Mouse (Mus musculus) limb, embryonic 14.5 days (tissue): ENCODE results near the gene Arhgef25. TPM values are rescaled to one million over a fixed set of nuclear protein-coding genes. Genes with fewer than 3 reads are reported as not detected.
"Not testable (repeated sequence)": the region's sequence is repeated elsewhere in the genome, so short reads cannot be mapped to it uniquely, and the experiment has no call there.

Experiments used
- ATAC-seq: fragments of 200-750 bp; cut with Nextera tagmentation; 2 replicates; pipeline ENCODE4 v1.8.0; 2017; ENCODE audit warnings: low read depth, moderate number of reproducible peaks, moderate TSS enrichment; ENCODE audit not compliant: low FRiP score
- DNase-seq: peaks from one replicate; pipeline ENCODE4 v3.0.0-alpha.2; 2015; ENCODE audit warnings: low spot score
- H3K27ac ChIP-seq: fragments of 300-500 bp; sonication (generic); replicated peaks from 2 replicates; pipeline ENCODE4 v1.5.1; 2014; ENCODE audit warnings: low read depth, mild to moderate bottlenecking, low read length, moderate library complexity, mixed read lengths
- H3K27me3 ChIP-seq: fragments of 300-500 bp; sonication (generic); 2 replicates; pipeline ENCODE4 v1.6.1; 2014; ENCODE audit warnings: low read length, mixed read lengths; ENCODE audit not compliant: control insufficient read depth, insufficient read depth
- H3K36me3 ChIP-seq: fragments of 300-500 bp; sonication (generic); 2 replicates; pipeline ENCODE4 v1.6.1; 2014; ENCODE audit warnings: mild to moderate bottlenecking, low read length, moderate library complexity, mixed read lengths; ENCODE audit not compliant: control insufficient read depth, insufficient read depth
- H3K4me1 ChIP-seq: fragments of 300-500 bp; sonication (generic); 2 replicates; pipeline ENCODE4 v1.6.1; 2014; ENCODE audit warnings: antibody characterized with exemption, low read length, mixed read lengths; ENCODE audit not compliant: control insufficient read depth, insufficient read depth
- H3K4me2 ChIP-seq: fragments of 300-500 bp; sonication (generic); replicated peaks from 2 replicates; pipeline ENCODE4 v1.6.1; 2014; ENCODE audit warnings: low read depth, mild to moderate bottlenecking, low read length, moderate library complexity; ENCODE audit not compliant: severe bottlenecking
- H3K4me3 ChIP-seq: fragments of 300-500 bp; sonication (generic); replicated peaks from 2 replicates; pipeline ENCODE4 v1.5.1; 2014; ENCODE audit warnings: low read length
- H3K9ac ChIP-seq: fragments of 300-500 bp; sonication (generic); 2 replicates; pipeline ENCODE4 v1.6.1; 2014; ENCODE audit warnings: mild to moderate bottlenecking, low read depth, low read length, moderate library complexity; ENCODE audit not compliant: severe bottlenecking
- H3K9me3 ChIP-seq: fragments of 300-500 bp; sonication (generic); 2 replicates; pipeline ENCODE4 v1.6.1; 2016; ENCODE audit warnings: low read length; ENCODE audit not compliant: control insufficient read depth
- POLR2A ChIP-seq: fragments of 200-500 bp; IDR thresholded peaks from 2 replicates; pipeline ENCODE4 v1.8.0; 2012; ENCODE audit warnings: inconsistent platforms, mild to moderate bottlenecking, moderate library complexity, borderline replicate concordance; ENCODE audit not compliant: insufficient read depth, insufficient read length; ENCODE audit errors: extremely low read depth
- WGBS: fragments of 180-500 bp; shearing (Covaris S2); extraction: QIAGEN DNeasy Blood & Tissue Kit; methylation state at CpG from one replicate; pipeline ENCODE4 v1.1.7; 2014; 5-methylcytosine and 5-hydroxymethylcytosine counted together
- polyA plus RNA-seq, 2 experiments: library from polyadenylated mRNA; depleted of rRNA in 1 of 2; stranded (reverse) in 1 of 2; unstranded in 1 of 2; fragments of >200 nt; fragmentation: Nextera tagmentation in 1 of 2; extraction: Ambion mirVana in 1 of 2; gene quantifications; 2 replicates each; pipeline versions ENCODE4 v1.2.1 to v1.2.3; 2012 to 2014

Arhgef25 gene
- polyA plus RNA-seq, 2 experiments: 86.8 to 228 TPM

- no peak overlapping the region for H3K9ac ChIP-seq
- H3K4me1 ChIP-seq: no peaks in the 10 kb centered on the region
- H3K4me2 ChIP-seq: no peak overlapping the region
- ATAC-seq (no peak), DNase-seq (no peak)
- H3K36me3 ChIP-seq: no peaks in the 10 kb centered on the region
- no peak for TF ChIP-seq POLR2A
- no peaks in the 10 kb centered on the region for H3K9me3 ChIP-seq
- no peaks in the 10 kb centered on the region for H3K27me3 ChIP-seq
- H3K4me3 ChIP-seq: no peak overlapping the region
- H3K27ac ChIP-seq: no peak overlapping the region
- WGBS: 87% methylated on average over 3 of the region's 3 CpGs
These were observed 52.0 kb downstream of the Arhgef25 start for GRCm38 (mm10) chr10:127137896-127138295.

GRCm38 (mm10) chr10:127136510-127136909, 53.4 kb downstream of the Arhgef25 start:
- no peaks in the 10 kb centered on the region for H3K9me3 ChIP-seq
- no peak overlapping the region for H3K4me3 ChIP-seq
- H3K36me3 ChIP-seq: no peaks in the 10 kb centered on the region
- no peak overlapping the region for H3K9ac ChIP-seq
- no peak for ATAC-seq
- no peak overlapping the region for H3K4me2 ChIP-seq
- TF ChIP-seq POLR2A: no peak
- no peak for DNase-seq
- H3K27me3 ChIP-seq: no peaks in the 10 kb centered on the region
- WGBS: 67% methylated on average over 4 of the region's 4 CpGs
- no peak overlapping the region for H3K27ac ChIP-seq
- H3K4me1 ChIP-seq: no peaks in the 10 kb centered on the region

GRCm38 (mm10) chr10:127135118-127135836, 54.6 kb downstream of the Arhgef25 start:
- no peak overlapping the region for H3K27ac ChIP-seq
- 41% methylated on average over 8 of the region's 8 CpGs for WGBS
- DNase-seq: no peak
- ATAC-seq: no peak
- no peak overlapping the region for H3K4me2 ChIP-seq
- no peaks in the 10 kb centered on the region for H3K4me1 ChIP-seq
- TF ChIP-seq POLR2A: no peak
- no peak overlapping the region for H3K9ac ChIP-seq
- no peaks in the 10 kb centered on the region for H3K36me3 ChIP-seq
- no peaks in the 10 kb centered on the region for H3K9me3 ChIP-seq
- H3K4me3 ChIP-seq: no peak overlapping the region
- no peaks in the 10 kb centered on the region for H3K27me3 ChIP-seq

- not testable (repeated sequence) for DNase-seq, H3K4me1 ChIP-seq, H3K9ac ChIP-seq, H3K4me2 ChIP-seq, H3K27me3 ChIP-seq, ATAC-seq, H3K9me3 ChIP-seq, H3K36me3 ChIP-seq, H3K4me3 ChIP-seq, H3K27ac ChIP-seq
- 81% methylated on average over 3 of the region's 3 CpGs for WGBS
These were observed 55.4 kb downstream of the Arhgef25 start for GRCm38 (mm10) chr10:127134394-127135035.

Other genes with a start within 250 kb of the Arhgef25 start
- gene Ctdsp2, start 211.4 kb downstream of the Arhgef25 start, polyA plus RNA-seq (2012; rRNA removed): 230 and 284 TPM in 2 replicates
- gene Ctdsp2, start 211.4 kb downstream of the Arhgef25 start, polyA plus RNA-seq (2014; fragmentation: Nextera tagmentation; extraction: Ambion mirVana): 143 and 153 TPM in 2 replicates
- gene Avil, start 189.4 kb downstream of the Arhgef25 start, polyA plus RNA-seq (2012; rRNA removed): 0.35 and 0.45 TPM in 2 replicates
- 0.22 and 0.28 TPM in 2 replicates for gene Avil, start 189.4 kb downstream of the Arhgef25 start, polyA plus RNA-seq (2014; fragmentation: Nextera tagmentation; extraction: Ambion mirVana)
- 55.8 and 59.7 TPM in 2 replicates for gene Tsfm, start 159.2 kb downstream of the Arhgef25 start, polyA plus RNA-seq (2012; rRNA removed)
- gene Tsfm, start 159.2 kb downstream of the Arhgef25 start, polyA plus RNA-seq (2014; fragmentation: Nextera tagmentation; extraction: Ambion mirVana): 65.2 and 69.0 TPM in 2 replicates
- gene Mettl1, start 148.7 kb downstream of the Arhgef25 start, polyA plus RNA-seq (2012; rRNA removed): 48.6 and 52.0 TPM in 2 replicates
- gene Mettl1, start 148.7 kb downstream of the Arhgef25 start, polyA plus RNA-seq (2014; fragmentation: Nextera tagmentation; extraction: Ambion mirVana): 59.1 and 71.3 TPM in 2 replicates
- 3.4 and 3.8 TPM in 2 replicates for gene Eef1akmt3, start 148.6 kb downstream of the Arhgef25 start, polyA plus RNA-seq (2012; rRNA removed)
- gene Eef1akmt3, start 148.6 kb downstream of the Arhgef25 start, polyA plus RNA-seq (2014; fragmentation: Nextera tagmentation; extraction: Ambion mirVana): 0.87 and 1.3 TPM in 2 replicates
- 1.1 and 1.5 TPM in 2 replicates for gene Cyp27b1, start 141.8 kb downstream of the Arhgef25 start, polyA plus RNA-seq (2012; rRNA removed)
- 0.19 and 0.53 TPM in 2 replicates for gene Cyp27b1, start 141.8 kb downstream of the Arhgef25 start, polyA plus RNA-seq (2014; fragmentation: Nextera tagmentation; extraction: Ambion mirVana)
- 8.6 and 9.8 TPM in 2 replicates for gene March9, start 129.9 kb downstream of the Arhgef25 start, polyA plus RNA-seq (2012; rRNA removed)
- gene March9, start 129.9 kb downstream of the Arhgef25 start, polyA plus RNA-seq (2014; fragmentation: Nextera tagmentation; extraction: Ambion mirVana): 2.7 and 3.1 TPM in 2 replicates
- gene Cdk4, start 126.5 kb downstream of the Arhgef25 start, polyA plus RNA-seq (2012; rRNA removed): 1,132 and 1,227 TPM in 2 replicates
- 1,659 and 1,732 TPM in 2 replicates for gene Cdk4, start 126.5 kb downstream of the Arhgef25 start, polyA plus RNA-seq (2014; fragmentation: Nextera tagmentation; extraction: Ambion mirVana)
- gene Tspan31, start 119.8 kb downstream of the Arhgef25 start, polyA plus RNA-seq (2012; rRNA removed): 124 and 164 TPM in 2 replicates
- 58.3 and 72.1 TPM in 2 replicates for gene Tspan31, start 119.8 kb downstream of the Arhgef25 start, polyA plus RNA-seq (2014; fragmentation: Nextera tagmentation; extraction: Ambion mirVana)
- gene Agap2, start 114.8 kb downstream of the Arhgef25 start, polyA plus RNA-seq (2012; rRNA removed): 5.3 and 6.0 TPM in 2 replicates
- gene Agap2, start 114.8 kb downstream of the Arhgef25 start, polyA plus RNA-seq (2014; fragmentation: Nextera tagmentation; extraction: Ambion mirVana): 0.32 and 0.57 TPM in 2 replicates
- gene Os9, start 69.0 kb downstream of the Arhgef25 start, polyA plus RNA-seq (2012; rRNA removed): 60.6 and 61.0 TPM in 2 replicates
- 54.7 and 57.6 TPM in 2 replicates for gene Os9, start 69.0 kb downstream of the Arhgef25 start, polyA plus RNA-seq (2014; fragmentation: Nextera tagmentation; extraction: Ambion mirVana)
- gene B4galnt1, start 24.9 kb downstream of the Arhgef25 start, polyA plus RNA-seq (2012; rRNA removed): 12.1 and 15.0 TPM in 2 replicates
- gene B4galnt1, start 24.9 kb downstream of the Arhgef25 start, polyA plus RNA-seq (2014; fragmentation: Nextera tagmentation; extraction: Ambion mirVana): 10.8 and 11.8 TPM in 2 replicates
- gene Slc26a10, start 9.4 kb downstream of the Arhgef25 start, polyA plus RNA-seq (2012; rRNA removed): 2.9 and 3.7 TPM in 2 replicates
- 0.81 and 1.2 TPM in 2 replicates for gene Slc26a10, start 9.4 kb downstream of the Arhgef25 start, polyA plus RNA-seq (2014; fragmentation: Nextera tagmentation; extraction: Ambion mirVana)
- gene Dtx3, start 5.6 kb upstream of the Arhgef25 start, polyA plus RNA-seq (2012; rRNA removed): 565 and 712 TPM in 2 replicates
- gene Dtx3, start 5.6 kb upstream of the Arhgef25 start, polyA plus RNA-seq (2014; fragmentation: Nextera tagmentation; extraction: Ambion mirVana): 157 and 184 TPM in 2 replicates
- gene Pip4k2c, start 21.5 kb upstream of the Arhgef25 start, polyA plus RNA-seq (2012; rRNA removed): 33.1 and 37.5 TPM in 2 replicates
- gene Pip4k2c, start 21.5 kb upstream of the Arhgef25 start, polyA plus RNA-seq (2014; fragmentation: Nextera tagmentation; extraction: Ambion mirVana): 22.0 and 23.3 TPM in 2 replicates
- 9.4 and 9.7 TPM in 2 replicates for gene Kif5a, start 73.3 kb upstream of the Arhgef25 start, polyA plus RNA-seq (2012; rRNA removed)
- 2.8 and 3.5 TPM in 2 replicates for gene Kif5a, start 73.3 kb upstream of the Arhgef25 start, polyA plus RNA-seq (2014; fragmentation: Nextera tagmentation; extraction: Ambion mirVana)
- 221 and 240 TPM in 2 replicates for gene Dctn2, start 76.3 kb upstream of the Arhgef25 start, polyA plus RNA-seq (2012; rRNA removed)
- 168 and 178 TPM in 2 replicates for gene Dctn2, start 76.3 kb upstream of the Arhgef25 start, polyA plus RNA-seq (2014; fragmentation: Nextera tagmentation; extraction: Ambion mirVana)
- gene Mbd6, start 98.9 kb upstream of the Arhgef25 start, polyA plus RNA-seq (2012; rRNA removed): 68.1 and 86.6 TPM in 2 replicates
- gene Mbd6, start 98.9 kb upstream of the Arhgef25 start, polyA plus RNA-seq (2014; fragmentation: Nextera tagmentation; extraction: Ambion mirVana): 19.9 and 20.7 TPM in 2 replicates
- gene Mars, start 121.7 kb upstream of the Arhgef25 start, polyA plus RNA-seq (2012; rRNA removed): 78.5 and 79.8 TPM in 2 replicates
- gene Mars, start 121.7 kb upstream of the Arhgef25 start, polyA plus RNA-seq (2014; fragmentation: Nextera tagmentation; extraction: Ambion mirVana): 113 and 114 TPM in 2 replicates
- gene Arhgap9, start 131.9 kb upstream of the Arhgef25 start, polyA plus RNA-seq (2012; rRNA removed): 5.5 and 5.8 TPM in 2 replicates
- gene Arhgap9, start 131.9 kb upstream of the Arhgef25 start, polyA plus RNA-seq (2014; fragmentation: Nextera tagmentation; extraction: Ambion mirVana): 5.6 and 7.5 TPM in 2 replicates
- gene Gli1, start 151.9 kb upstream of the Arhgef25 start, polyA plus RNA-seq (2012; rRNA removed): 118 and 157 TPM in 2 replicates
- gene Gli1, start 151.9 kb upstream of the Arhgef25 start, polyA plus RNA-seq (2014; fragmentation: Nextera tagmentation; extraction: Ambion mirVana): 16.4 and 19.9 TPM in 2 replicates
- gene Inhbe, start 164.3 kb upstream of the Arhgef25 start, polyA plus RNA-seq (2012; rRNA removed): 0.01 TPM in 1 of 2 replicates, not detected in the other
- not detected in 2 replicates for gene Inhbe, start 164.3 kb upstream of the Arhgef25 start, polyA plus RNA-seq (2014; fragmentation: Nextera tagmentation; extraction: Ambion mirVana)
- not detected in 2 replicates for gene Inhbc, start 180.3 kb upstream of the Arhgef25 start, polyA plus RNA-seq (2012; rRNA removed)
- gene Inhbc, start 180.3 kb upstream of the Arhgef25 start, polyA plus RNA-seq (2014; fragmentation: Nextera tagmentation; extraction: Ambion mirVana): not detected in 2 replicates
- gene R3hdm2, start 190.2 kb upstream of the Arhgef25 start, polyA plus RNA-seq (2012; rRNA removed): 58.0 and 85.5 TPM in 2 replicates
- 38.3 and 39.5 TPM in 2 replicates for gene R3hdm2, start 190.2 kb upstream of the Arhgef25 start, polyA plus RNA-seq (2014; fragmentation: Nextera tagmentation; extraction: Ambion mirVana)